Mouse (Mus musculus) liver, postnatal 0 days (tissue): ENCODE results near the gene Gucy2c.

ENCODE experiments used
- CTCF ChIP-seq: sonication (generic); IDR thresholded peaks from 2 replicates; pipeline ENCODE4 v1.5.1; 2016; ENCODE audit warnings: antibody characterized with exemption, low read depth
- EP300 ChIP-seq: IDR thresholded peaks from 2 replicates; pipeline ENCODE4 v1.6.1; 2016; ENCODE audit warnings: antibody characterized with exemption, low read depth, mild to moderate bottlenecking

GRCm38 (mm10) chr6:136679381-136679780 lies 102.2 kb downstream of the Gucy2c start:
- TF ChIP-seq CTCF (no peak), EP300 (no peak)
